Mouse (Mus musculus): ENCODE data around the gene Wdr26.

DNA sequence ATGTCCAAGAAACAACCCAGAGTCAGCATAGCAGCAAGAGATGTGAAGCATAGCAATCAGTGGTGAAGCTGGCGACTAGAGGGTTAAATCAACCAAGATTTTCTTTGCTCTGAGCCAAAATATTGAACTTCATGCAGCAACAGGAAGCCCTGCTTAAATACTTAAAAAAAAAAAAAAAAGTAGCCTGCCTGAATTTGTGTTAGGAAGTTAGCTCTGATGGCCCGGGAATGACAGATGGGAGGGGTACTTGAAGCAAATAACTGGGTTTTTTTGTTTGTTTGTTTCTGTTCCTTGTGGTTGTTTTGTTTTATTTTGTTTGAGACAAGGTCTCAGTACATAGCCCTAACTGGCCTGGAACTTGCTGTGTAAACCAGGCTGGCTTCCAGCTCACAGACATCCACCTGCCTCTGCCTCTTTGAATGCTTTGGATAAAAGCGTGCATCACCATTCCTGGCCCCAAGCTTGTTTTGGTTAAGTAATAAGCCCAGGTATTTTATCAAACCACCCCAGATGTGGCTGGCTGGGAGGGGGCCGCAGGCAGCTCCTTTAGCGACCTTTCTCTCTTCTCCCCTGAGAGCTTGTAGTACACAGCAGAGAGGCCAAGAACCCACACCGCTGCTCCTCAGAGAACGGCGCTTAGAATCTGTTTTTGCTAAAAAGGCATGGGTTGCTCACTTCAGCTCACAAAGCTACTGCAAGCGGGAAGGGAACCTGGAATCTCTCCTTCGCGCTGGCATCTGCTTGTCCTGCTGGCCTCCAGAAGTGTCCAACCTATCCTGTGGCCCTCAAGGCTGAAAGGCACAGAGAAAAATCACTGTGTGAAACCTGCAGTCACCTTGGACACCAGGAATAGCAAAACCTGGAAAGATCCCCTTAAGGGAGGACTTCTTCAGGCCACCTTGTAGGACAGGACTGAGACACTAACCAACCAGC, 34.0 kb upstream of the Wdr26 start:
- TF ChIP-seq CTCF (IDR thresholded peaks at IDR 0.05; ENCODE audit: borderline replicate concordance, insufficient read depth, low read length) (no peak), POLR2A (IDR thresholded peaks at IDR 0.05; ENCODE audit: low read depth, low read length) (no peak)
